Mouse (Mus musculus): Measurements from ENCODE around the gene Ift172. TPM values are rescaled to one million over a fixed set of nuclear protein-coding genes. Genes with fewer than 3 reads are reported as not detected.

The Ift172 gene
- polyA plus RNA-seq (2012; rRNA removed): 3.4 and 3.7 TPM in 2 replicates

DNA sequence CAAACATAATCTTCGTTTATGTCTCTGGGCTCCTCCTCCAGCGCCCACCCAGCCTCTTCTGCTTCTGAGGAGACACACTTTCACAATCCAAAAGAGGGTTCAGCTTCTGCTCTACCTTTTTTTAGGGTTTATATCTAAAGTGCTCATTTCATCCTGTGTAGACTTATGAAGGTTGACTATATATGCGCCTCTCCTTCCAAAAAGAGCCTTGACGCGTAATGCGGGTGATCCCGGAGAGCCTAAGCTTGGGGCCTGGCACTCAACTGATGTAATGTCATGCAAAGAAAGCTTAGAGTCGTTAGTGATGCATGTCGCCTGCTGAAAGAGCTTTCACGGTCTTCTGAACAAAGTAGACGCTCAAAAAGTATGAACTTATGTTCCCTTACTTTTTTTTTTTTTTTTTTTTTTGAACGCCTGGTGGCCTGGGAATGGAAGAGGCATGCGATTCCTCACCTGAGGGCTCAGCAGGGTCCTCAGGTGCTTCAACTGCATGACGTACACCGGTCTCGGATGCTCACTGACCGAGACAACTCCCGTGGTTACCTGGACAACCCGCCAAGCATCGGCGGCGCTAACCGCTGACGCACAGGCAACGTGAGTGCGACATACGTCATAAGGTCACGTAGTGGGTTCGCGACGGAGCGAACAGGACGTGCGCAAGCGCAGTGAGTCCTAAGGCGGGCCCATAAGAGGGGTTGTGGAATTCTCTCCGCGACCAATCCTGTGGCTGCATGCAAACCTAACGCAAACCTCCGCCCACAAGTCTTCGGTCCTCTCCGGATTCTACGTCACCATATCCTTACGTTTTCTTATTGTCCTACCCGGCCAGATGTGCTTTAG, at the start of gene Ift172:
Gene Ift172, minus strand, starts transcription at position 596 of the 840 bp plus-strand sequence.

GRCm38 (mm10) chr5:31297047-31297757, 6.3 kb upstream of the Ift172 start, which contains the start of gene Gckr:
Gene Gckr, plus strand, starts transcription at chr5:31297443.

GRCm38 (mm10) chr5:31295606-31296141, 4.8 kb upstream of the Ift172 start, which contains the start of gene Fndc4:
Gene Fndc4, minus strand, starts transcription at chr5:31296080.

GRCm38 (mm10) chr5:31251541-31252101, 39.3 kb downstream of the Ift172 start, which contains the start of gene Krtcap3:
Gene Krtcap3, plus strand, starts transcription at chr5:31251691.

GRCm38 (mm10) chr5:31240637-31241521, 50.0 kb downstream of the Ift172 start, which contains the start of the genes Nrbp1 and Gm9970:
Gene Nrbp1, plus strand, starts transcription at chr5:31240864.
Gene Gm9970, minus strand, starts transcription at chr5:31241232.

GRCm38 (mm10) chr5:31220448-31221303, 70.2 kb downstream of the Ift172 start, which contains the start of gene Ppm1g:
Gene Ppm1g, minus strand, starts transcription at chr5:31220687.

Other genes with a start within 250 kb of the Ift172 start
- gene Atraid, start 242.8 kb downstream of the Ift172 start, polyA plus RNA-seq (2012; rRNA removed): 26.4 and 31.3 TPM in 2 replicates
- 4.0 and 4.7 TPM in 2 replicates for gene Slc5a6, start 242.2 kb downstream of the Ift172 start, polyA plus RNA-seq (2012; rRNA removed)
- gene Cad, start 236.3 kb downstream of the Ift172 start, polyA plus RNA-seq (2012; rRNA removed): 16.6 and 19.0 TPM in 2 replicates
- not detected in 2 replicates for gene Dnajc5g, start 184.8 kb downstream of the Ift172 start, polyA plus RNA-seq (2012; rRNA removed)
- gene Slc30a3, start 182.9 kb downstream of the Ift172 start, polyA plus RNA-seq (2012; rRNA removed): 0.26 and 0.36 TPM in 2 replicates
- 0.31 TPM in 1 of 2 replicates, not detected in the other for gene Trim54, start 174.4 kb downstream of the Ift172 start, polyA plus RNA-seq (2012; rRNA removed)
- not detected in 2 replicates for gene Ucn, start 152.3 kb downstream of the Ift172 start, polyA plus RNA-seq (2012; rRNA removed)
- 13.6 and 16.9 TPM in 2 replicates for gene Mpv17, start 136.9 kb downstream of the Ift172 start, polyA plus RNA-seq (2012; rRNA removed)
- 0.66 and 0.67 TPM in 2 replicates for gene Gm29609, start 111.2 kb downstream of the Ift172 start, polyA plus RNA-seq (2012; rRNA removed)
- 27.1 and 34.5 TPM in 2 replicates for gene Gtf3c2, start 111.0 kb downstream of the Ift172 start, polyA plus RNA-seq (2012; rRNA removed)
- gene Snx17, start 97.9 kb downstream of the Ift172 start, polyA plus RNA-seq (2012; rRNA removed): 21.9 and 25.8 TPM in 2 replicates
- gene Eif2b4, start 97.7 kb downstream of the Ift172 start, polyA plus RNA-seq (2012; rRNA removed): 28.7 and 31.5 TPM in 2 replicates
- gene Zfp513, start 88.8 kb downstream of the Ift172 start, polyA plus RNA-seq (2012; rRNA removed): 7.7 and 8.9 TPM in 2 replicates
- gene Ppm1g, start 70.4 kb downstream of the Ift172 start, polyA plus RNA-seq (2012; rRNA removed): 123 and 129 TPM in 2 replicates
- 27.8 and 31.3 TPM in 2 replicates for gene Nrbp1, start 50.3 kb downstream of the Ift172 start, polyA plus RNA-seq (2012; rRNA removed)
- not detected in 2 replicates for gene Gm9970, start 49.9 kb downstream of the Ift172 start, polyA plus RNA-seq (2012; rRNA removed)
- gene Krtcap3, start 39.4 kb downstream of the Ift172 start, polyA plus RNA-seq (2012; rRNA removed): 3.9 and 4.7 TPM in 2 replicates
- 4.5 and 5.1 TPM in 2 replicates for gene Fndc4, start 5.0 kb upstream of the Ift172 start, polyA plus RNA-seq (2012; rRNA removed)
- gene Gckr, start 6.3 kb upstream of the Ift172 start, polyA plus RNA-seq (2012; rRNA removed): 15.1 and 17.6 TPM in 2 replicates
- 9.2 and 10.1 TPM in 2 replicates for gene Zfp512, start 161.3 kb upstream of the Ift172 start, polyA plus RNA-seq (2012; rRNA removed)
- 0.03 and 0.05 TPM in 2 replicates for gene 4930548H24Rik, start 194.6 kb upstream of the Ift172 start, polyA plus RNA-seq (2012; rRNA removed)
- gene Gpn1, start 203.6 kb upstream of the Ift172 start, polyA plus RNA-seq (2012; rRNA removed): 7.3 and 7.8 TPM in 2 replicates
- 9.8 and 11.3 TPM in 2 replicates for gene Slc4a1ap, start 235.9 kb upstream of the Ift172 start, polyA plus RNA-seq (2012; rRNA removed)
- 5.6 and 6.4 TPM in 2 replicates for gene Supt7l, start 236.7 kb upstream of the Ift172 start, polyA plus RNA-seq (2012; rRNA removed)